Mouse (Mus musculus) forebrain, postnatal 0 days (tissue): ENCODE measurements around the gene Zbtb16. TPM values are rescaled to one million over a fixed set of nuclear protein-coding genes. Genes with fewer than 3 reads are reported as not detected.

ENCODE experiments used
- ATAC-seq: fragments of 200-750 bp; cut with Nextera tagmentation; 2 replicates; pipeline ENCODE4 v1.8.0; 2017; ENCODE audit warnings: mild to moderate bottlenecking, moderate library complexity
- DNase-seq: peaks from one replicate; pipeline ENCODE4 v3.0.0-alpha.2; 2015
- H3K27ac ChIP-seq: fragments of 300-500 bp; sonication (generic); 2 replicates; pipeline ENCODE4 v1.5.1; 2014; ENCODE audit warnings: low read depth, mild to moderate bottlenecking, antibody characterized with exemption, low read length, moderate library complexity, mixed read lengths
- H3K27me3 ChIP-seq: fragments of 300-500 bp; sonication (generic); 2 replicates; pipeline ENCODE4 v1.6.1; 2014; ENCODE audit warnings: mild to moderate bottlenecking, low read length, mixed read lengths; ENCODE audit not compliant: insufficient read depth
- H3K36me3 ChIP-seq: fragments of 300-500 bp; sonication (generic); 2 replicates; pipeline ENCODE4 v1.6.1; 2014; ENCODE audit warnings: mild to moderate bottlenecking, moderate library complexity; ENCODE audit not compliant: insufficient read depth
- H3K4me1 ChIP-seq: fragments of 300-500 bp; sonication (generic); 2 replicates; pipeline ENCODE4 v1.6.1; 2014; ENCODE audit warnings: antibody characterized with exemption; ENCODE audit not compliant: insufficient read depth
- H3K4me2 ChIP-seq: fragments of 300-500 bp; sonication (generic); 2 replicates; pipeline ENCODE4 v1.6.1; 2014; ENCODE audit warnings: low read depth, mild to moderate bottlenecking, moderate library complexity
- H3K4me3 ChIP-seq: fragments of 300-500 bp; sonication (generic); 2 replicates; pipeline ENCODE4 v1.5.1; 2014; ENCODE audit warnings: low read depth, low read length, mixed read lengths
- H3K9ac ChIP-seq: fragments of 300-500 bp; sonication (generic); 2 replicates; pipeline ENCODE4 v1.6.1; 2014; ENCODE audit warnings: mild to moderate bottlenecking
- H3K9me3 ChIP-seq: fragments of 300-500 bp; sonication (generic); 2 replicates; pipeline ENCODE4 v1.6.1; 2016; ENCODE audit warnings: low read length
- CTCF ChIP-seq: sonication (generic); IDR thresholded peaks from 2 replicates; pipeline ENCODE4 v1.5.1; 2016; ENCODE audit warnings: antibody characterized with exemption, control low read depth, low read depth
- WGBS: fragments of 180-500 bp; shearing (Covaris S2); extraction: QIAGEN DNeasy Blood & Tissue Kit; methylation state at CpG from one replicate; pipeline ENCODE4 v1.1.7; 2014; 5-methylcytosine and 5-hydroxymethylcytosine counted together
- polyA plus RNA-seq: library from polyadenylated mRNA; unstranded; fragments of >200 nt; fragmentation: Nextera tagmentation; extraction: Ambion mirVana; gene quantifications from 2 replicates; pipeline ENCODE4 v1.2.1, GENCODE M21; 2015
- total RNA-seq: library from RNA; depleted of rRNA; stranded (reverse); fragments of >200 nt; gene quantifications from 2 replicates; pipeline ENCODE4 v1.2.3, GENCODE M21; 2014

The Zbtb16 gene
- total and polyA plus RNA-seq, 2 experiments from 2014 or later: 6.8 to 12.6 TPM

DNA sequence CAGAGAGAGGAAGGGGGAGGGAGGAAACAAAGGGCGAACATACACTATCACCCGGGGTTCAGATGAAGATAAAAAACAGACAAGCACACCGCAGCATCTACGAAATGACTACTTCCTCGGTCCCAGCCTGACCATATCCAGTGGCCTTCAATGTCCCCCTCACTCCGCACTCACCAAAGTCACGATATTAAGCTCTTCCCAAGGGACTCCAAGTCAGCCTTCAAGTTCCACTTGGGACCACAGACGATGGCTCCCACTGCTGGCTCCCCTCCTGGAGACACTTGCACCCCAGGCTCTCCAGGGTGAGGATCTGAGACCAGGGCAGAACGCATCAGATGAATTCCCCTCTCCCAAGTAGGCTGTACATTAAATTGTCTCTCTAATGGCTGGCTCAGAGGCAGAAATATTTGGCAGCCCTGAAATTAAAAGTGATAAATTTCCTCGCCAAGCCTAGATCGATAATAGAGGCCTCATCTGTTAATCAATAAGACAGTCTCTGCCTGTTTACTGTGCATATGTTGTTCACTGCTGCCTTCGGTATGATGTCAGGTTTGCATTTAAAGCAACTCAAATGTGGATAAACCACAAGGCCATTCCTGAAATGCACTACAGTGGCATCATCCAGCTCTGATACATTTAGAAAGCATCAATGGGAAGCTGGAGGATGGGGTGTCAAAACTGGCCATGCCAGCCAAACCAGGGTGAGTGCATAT is 115.6 kb downstream of the Zbtb16 start:
- H3K27me3 ChIP-seq: no peaks in the 10 kb centered on the region
- H3K36me3 ChIP-seq: peaks cover 4% of the 10 kb centered on the region; the same call in 1 of the 2 replicates
- no peak overlapping the region for H3K4me3 ChIP-seq
- ATAC-seq (no peak), DNase-seq (no peak)
- WGBS: 78% methylated on average over 12 of the region's 12 CpGs
- H3K9ac ChIP-seq: no peak overlapping the region
- no peak overlapping the region for H3K4me2 ChIP-seq
- no peak for TF ChIP-seq CTCF
- H3K9me3 ChIP-seq: no peaks in the 10 kb centered on the region
- no peak overlapping the region for H3K27ac ChIP-seq
- peaks cover 7% of the 10 kb centered on the region; the same call in 1 of the 2 replicates for H3K4me1 ChIP-seq

- TF ChIP-seq CTCF: no peak
- peaks cover 4% of the 10 kb centered on the region; the same call in 1 of the 2 replicates for H3K36me3 ChIP-seq
- H3K27me3 ChIP-seq: no peaks in the 10 kb centered on the region
- 60% methylated on average over 4 of the region's 4 CpGs for WGBS
- ATAC-seq (no peak), DNase-seq (no peak)
- H3K9me3 ChIP-seq: no peaks in the 10 kb centered on the region
- no peak overlapping the region for H3K27ac ChIP-seq
- no peak overlapping the region for H3K4me3 ChIP-seq
- no peak overlapping the region for H3K9ac ChIP-seq
- peaks cover 7% of the 10 kb centered on the region; the same call in 1 of the 2 replicates for H3K4me1 ChIP-seq
- no peak overlapping the region for H3K4me2 ChIP-seq
Measured at GRCm38 (mm10) chr9:48719619-48720018, 116.4 kb downstream of the Zbtb16 start.

DNA sequence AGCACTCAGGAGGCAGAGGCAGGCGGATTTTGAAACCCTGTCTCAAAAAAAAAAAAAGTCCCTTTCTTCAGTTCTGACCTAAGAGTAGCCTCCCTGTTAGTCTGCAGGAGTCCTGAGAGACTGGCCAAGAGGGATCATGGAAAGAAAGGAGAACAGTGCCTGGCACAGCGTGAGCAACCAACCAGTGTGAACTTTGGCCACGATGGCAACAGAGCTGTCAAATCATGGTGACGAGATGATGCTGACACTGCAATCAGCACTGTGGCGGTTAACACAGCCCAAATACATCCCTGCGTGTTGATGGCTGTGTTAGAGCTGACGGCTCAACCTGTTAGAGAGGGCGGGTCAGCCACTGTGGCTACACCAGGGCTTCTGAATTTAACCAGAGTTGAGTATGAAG is 119.5 kb downstream of the Zbtb16 start:
- Histone ChIP-seq H3K4me3 (no peak overlapping the region), H3K9ac (no peak overlapping the region), H3K36me3 (peaks cover 4% of the 10 kb centered on the region; the same call in 1 of the 2 replicates), H3K4me2 (no peak overlapping the region), H3K27ac (no peak overlapping the region), H3K4me1 (peaks cover 5% of the 10 kb centered on the region), H3K27me3 (no peaks in the 10 kb centered on the region), H3K9me3 (no peaks in the 10 kb centered on the region)
- ATAC-seq: no peak
- no peak for DNase-seq
- 88% methylated on average over 8 of the region's 8 CpGs for WGBS
- no peak for TF ChIP-seq CTCF

DNA sequence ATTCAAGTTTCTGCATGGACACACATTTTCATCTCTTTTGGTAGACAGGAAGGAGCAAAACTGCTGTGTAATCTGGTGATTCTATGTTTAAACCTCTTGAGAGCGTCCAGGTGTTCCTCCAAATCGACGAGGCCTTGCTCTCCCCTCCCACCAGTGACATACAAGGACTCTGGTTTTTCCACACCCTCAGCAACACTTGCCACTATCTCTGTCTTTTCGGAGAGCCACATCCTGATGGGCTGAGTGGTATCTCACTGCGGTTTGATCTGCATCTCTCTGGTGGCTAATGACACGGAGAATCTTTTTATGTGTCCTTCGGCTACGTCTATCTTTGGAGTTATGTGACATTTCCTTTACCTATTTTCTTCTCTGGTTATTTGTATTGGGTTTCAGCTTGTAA is 121.0 kb downstream of the Zbtb16 start:
- 91% methylated on average over 8 of the region's 8 CpGs for WGBS
- Histone ChIP-seq H3K4me2 (no peak overlapping the region), H3K9me3 (no peaks in the 10 kb centered on the region), H3K27ac (no peak overlapping the region), H3K27me3 (no peaks in the 10 kb centered on the region), H3K4me1 (peaks cover 6% of the 10 kb centered on the region), H3K4me3 (no peak overlapping the region), H3K9ac (no peak overlapping the region), H3K36me3 (peaks cover 4% of the 10 kb centered on the region; the same call in 1 of the 2 replicates)
- DNase-seq: no peak
- TF ChIP-seq CTCF: no peak
- ATAC-seq: no peak

DNA sequence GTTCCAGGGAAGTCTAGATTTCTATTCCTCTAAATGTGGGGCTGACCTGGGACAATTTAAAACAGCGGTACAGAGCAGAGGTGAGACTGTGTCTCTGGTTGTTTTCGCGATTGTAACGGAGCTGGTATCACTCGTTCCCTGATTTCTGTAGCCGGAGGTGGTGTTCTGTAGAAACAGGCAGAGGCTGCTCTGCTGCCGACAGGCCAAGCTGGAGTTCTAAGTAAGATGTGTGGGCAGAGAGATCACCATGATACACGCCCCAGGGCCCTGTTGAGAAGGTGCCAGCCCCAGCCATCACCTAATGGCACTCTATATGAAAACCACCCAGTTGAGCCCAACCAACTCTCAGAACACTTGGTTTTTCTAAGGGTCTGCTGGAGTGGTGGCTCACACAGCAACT is 122.2 kb downstream of the Zbtb16 start:
- H3K9me3 ChIP-seq: no peaks in the 10 kb centered on the region
- peaks cover 6% of the 10 kb centered on the region for H3K4me1 ChIP-seq
- ATAC-seq (no peak), DNase-seq (no peak)
- no peak overlapping the region for H3K4me2 ChIP-seq
- no peak for TF ChIP-seq CTCF
- H3K27me3 ChIP-seq: no peaks in the 10 kb centered on the region
- H3K9ac ChIP-seq: no peak overlapping the region
- 93% methylated on average over 8 of the region's 8 CpGs for WGBS
- H3K27ac ChIP-seq: no peak overlapping the region
- H3K4me3 ChIP-seq: no peak overlapping the region
- peaks cover 4% of the 10 kb centered on the region; the same call in 1 of the 2 replicates for H3K36me3 ChIP-seq

- TF ChIP-seq CTCF: no peak
- 84% methylated on average over 13 of the region's 13 CpGs for WGBS
- no peak for DNase-seq
Measured at GRCm38 (mm10) chr9:48712985-48713765, 122.8 kb downstream of the Zbtb16 start.

DNA sequence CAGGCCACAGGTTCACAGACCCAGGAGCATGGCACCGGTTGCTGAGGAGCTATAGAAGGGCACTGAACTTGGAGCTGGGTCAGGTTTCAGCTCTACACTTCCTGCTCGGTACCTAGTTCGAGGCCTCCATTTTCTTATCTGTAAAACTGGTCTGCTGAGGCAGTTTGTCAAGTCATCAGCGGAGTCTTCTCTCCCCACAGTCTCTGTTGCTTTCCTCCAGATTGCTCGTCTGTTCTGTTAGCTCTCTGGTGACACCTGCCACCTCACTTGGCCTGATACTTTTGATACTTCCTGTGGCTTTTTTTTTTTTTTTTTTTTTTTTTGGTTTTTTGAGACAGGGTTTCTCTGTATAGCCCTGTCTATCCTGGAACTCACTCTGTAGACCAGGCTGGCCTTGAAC is 124.2 kb downstream of the Zbtb16 start:
- no peak for ATAC-seq
- H3K36me3 ChIP-seq: peaks cover 4% of the 10 kb centered on the region; the same call in 1 of the 2 replicates
- no peaks in the 10 kb centered on the region for H3K9me3 ChIP-seq
- no peak overlapping the region for H3K4me3 ChIP-seq
- WGBS: 78% methylated on average over 5 of the region's 5 CpGs
- no peak overlapping the region for H3K9ac ChIP-seq
- H3K27ac ChIP-seq: no peak overlapping the region
- no peak for TF ChIP-seq CTCF
- peaks cover 6% of the 10 kb centered on the region for H3K4me1 ChIP-seq
- no peaks in the 10 kb centered on the region for H3K27me3 ChIP-seq
- H3K4me2 ChIP-seq: no peak overlapping the region
- no peak for DNase-seq

More at GRCm38 (mm10) chr9:48712985-48713765, 122.8 kb downstream of the Zbtb16 start:
- Histone ChIP-seq H3K9ac (no peak overlapping the region), H3K4me1 (peaks cover 6% of the 10 kb centered on the region), H3K4me2 (no peak overlapping the region), H3K4me3 (no peak overlapping the region), H3K27me3 (no peaks in the 10 kb centered on the region), H3K27ac (no peak overlapping the region), H3K9me3 (no peaks in the 10 kb centered on the region), H3K36me3 (peaks cover 4% of the 10 kb centered on the region; the same call in 1 of the 2 replicates)
- no peak for ATAC-seq
